Mouse (Mus musculus): ENCODE measurements around the gene Zfp30. TPM values are rescaled to one million over a fixed set of nuclear protein-coding genes. Genes with fewer than 3 reads are reported as not detected.
A peak's percentile ranks its signal among the peaks of the same experiment; 100 is the strongest.

Zfp30 gene
- polyA plus RNA-seq, 1 experiment from 2014 or later = 10.3 TPM

GRCm38 (mm10) chr7:29842105-29842504 lies 58.3 kb downstream of the Zfp30 start:
- H3K36me3 ChIP-seq = peaks cover 31% of the 10 kb centered on the region
- no peak overlapping the region for H3K4me2 ChIP-seq (replicated peaks)
- WGBS = 91% methylated on average over 1 of the region's 1 CpGs
- no peaks in the 10 kb centered on the region for H3K9me3 ChIP-seq (replicated peaks)
- no peak for ATAC-seq (ENCODE audit: low FRiP score)
- no peak overlapping the region for H3K4me3 ChIP-seq
- no peak overlapping the region for H3K9ac ChIP-seq
- H3K27ac ChIP-seq = no peak overlapping the region
- H3K27me3 ChIP-seq = no peaks in the 10 kb centered on the region
- H3K4me1 ChIP-seq = no peaks in the 10 kb centered on the region

MicroRNA genes within 50 kb of the gene (microRNA counts, 519-probe panel; counts per million panel counts)
- 470 counts per million, percentile 58 among the panel's probes with 10 or more counts for microRNA mmu-miR-1964

Small RNAs within 50 kb of the gene (microRNA-seq; reads per million reads assigned to microRNA genes)
- 2.7 reads per million, percentile 2 among the genes with 10 or more reads in this experiment for gene Mir1964

Other genes with a start within 250 kb of the Zfp30 start
- 0.09 and 0.23 TPM in 2 replicates for gene Catsperg2, start 57.0 kb upstream of the Zfp30 start, polyA plus RNA-seq (2016; fragmentation: Nextera tagmentation; extraction: Ambion mirVana)
- 17.9 and 19.6 TPM in 2 replicates for gene Zfp84, start 15.4 kb upstream of the Zfp30 start, polyA plus RNA-seq (2016; fragmentation: Nextera tagmentation; extraction: Ambion mirVana)
- gene Zfp790, start 32.1 kb downstream of the Zfp30 start, polyA plus RNA-seq (2016; fragmentation: Nextera tagmentation; extraction: Ambion mirVana) = 26.3 and 27.2 TPM in 2 replicates
- gene Zfp940, start 69.7 kb downstream of the Zfp30 start, polyA plus RNA-seq (2016; fragmentation: Nextera tagmentation; extraction: Ambion mirVana) = 11.4 and 11.8 TPM in 2 replicates
- gene Zfp420, start 76.0 kb downstream of the Zfp30 start, polyA plus RNA-seq (2016; fragmentation: Nextera tagmentation; extraction: Ambion mirVana) = 12.7 and 14.6 TPM in 2 replicates
- gene Zfp27, start 122.6 kb downstream of the Zfp30 start, polyA plus RNA-seq (2016; fragmentation: Nextera tagmentation; extraction: Ambion mirVana) = 14.9 and 15.3 TPM in 2 replicates
- 7.0 and 8.5 TPM in 2 replicates for gene Zfp383, start 124.2 kb downstream of the Zfp30 start, polyA plus RNA-seq (2016; fragmentation: Nextera tagmentation; extraction: Ambion mirVana)
- 16.4 and 17.2 TPM in 2 replicates for gene Zfp74, start 170.1 kb downstream of the Zfp30 start, polyA plus RNA-seq (2016; fragmentation: Nextera tagmentation; extraction: Ambion mirVana)
- gene Zfp568, start 200.0 kb downstream of the Zfp30 start, polyA plus RNA-seq (2016; fragmentation: Nextera tagmentation; extraction: Ambion mirVana) = 13.2 and 14.9 TPM in 2 replicates